ENCODE assay signal across 10 mouse cellular contexts in the genomic region with DNA sequence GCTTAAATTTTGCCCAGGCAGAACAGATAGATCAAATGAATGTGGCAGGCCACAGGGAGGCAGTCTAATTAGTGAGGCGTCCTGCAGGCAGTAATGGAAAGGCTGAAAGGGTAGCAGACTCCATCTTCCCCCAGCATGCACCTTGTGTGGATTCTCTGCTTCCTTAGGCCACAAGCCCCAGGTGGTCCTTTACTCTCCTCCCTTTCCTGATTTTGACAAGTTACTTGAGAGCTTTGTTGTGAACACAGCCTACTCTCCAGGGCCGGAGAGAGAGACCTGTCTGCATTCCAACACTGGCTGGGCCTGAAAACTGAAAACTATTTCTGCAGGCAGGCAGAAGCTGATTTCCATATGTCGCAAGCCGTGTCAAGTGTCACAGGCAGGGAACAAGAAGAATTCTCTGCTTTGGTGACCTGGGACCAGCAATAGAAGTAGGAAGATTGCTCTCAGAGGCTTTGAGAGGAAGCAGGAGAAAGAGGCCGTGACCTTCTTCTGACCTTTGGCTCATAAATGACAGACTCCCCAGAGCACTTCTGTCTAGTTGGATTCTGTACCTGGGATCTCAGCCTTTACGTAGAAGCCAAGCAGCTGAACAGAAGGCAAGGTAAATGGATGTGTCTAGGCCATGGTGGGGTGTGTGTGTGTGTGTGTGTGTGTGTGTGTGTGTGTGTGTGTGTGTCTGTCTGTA.
DNase-seq lines count a peak whose midpoint lies in the region; ATAC-seq lines count a peak whose summit lies in the region.
"Had no signal": no experiment of that assay in that cellular context is flagged by ENCODE, and none has a peak within 500 bp of the region (broad histone marks: within the 10 kb centered on the region; RNA-seq: fewer than 3 reads in every experiment).

No protein-coding gene starts in this region.

- H3K27me3 ChIP-seq in heart, embryonic 10.5 days (ENCODE audit: insufficient read depth, poor library complexity, severe bottlenecking): no peaks in the 10 kb centered on the region
- no peaks in the 10 kb centered on the region for H3K27me3 ChIP-seq in embryonic facial prominence, embryonic 13.5 days
- H3K27me3 ChIP-seq in midbrain, embryonic 11.5 days (ENCODE audit: control insufficient read depth, insufficient read depth, low read length): no peaks in the 10 kb centered on the region
- H3K27me3 ChIP-seq: CH12.LX; lung, embryonic 15.5 days had no signal

- no peaks in the 10 kb centered on the region for H3K36me3 ChIP-seq in heart, embryonic 10.5 days
- no peaks in the 10 kb centered on the region for H3K36me3 ChIP-seq in embryonic facial prominence, embryonic 13.5 days
- no peaks in the 10 kb centered on the region for H3K36me3 ChIP-seq in midbrain, embryonic 11.5 days (ENCODE audit: control insufficient read depth, insufficient read depth, low read length)
- H3K36me3 ChIP-seq: lung, embryonic 15.5 days had no signal

- 42% methylated on average over 6 of the region's 6 CpGs for WGBS in heart, embryonic 10.5 days
- WGBS in embryonic facial prominence, embryonic 13.5 days: 13% methylated on average over 6 of the region's 6 CpGs
- 21% methylated on average over 6 of the region's 6 CpGs for WGBS in midbrain, embryonic 11.5 days

- H3K4me2 ChIP-seq in embryonic facial prominence, embryonic 13.5 days: no peak overlapping the region
- H3K4me2 ChIP-seq in midbrain, embryonic 11.5 days: no peak overlapping the region
- H3K4me2 ChIP-seq: lung, embryonic 15.5 days had no signal

- no peak for DNase-seq in heart, embryonic 10.5 days (ENCODE audit: low spot score)
- no peak for DNase-seq in heart, postnatal 25 days (ENCODE audit: low spot score)
- DNase-seq in R1 (ENCODE audit: low read depth, low spot score): peak; percentile 2
- no peak for DNase-seq in midbrain, embryonic 11.5 days (ENCODE audit: low spot score, missing footprints)
- no peak for DNase-seq in spleen, postnatal 36 days (ENCODE audit: low spot score in 2 of 2)
- DNase-seq in lung, postnatal 36 days: no peak

- H3K9me3 ChIP-seq in heart, embryonic 10.5 days: no peaks in the 10 kb centered on the region
- H3K9me3 ChIP-seq in embryonic facial prominence, embryonic 13.5 days: no peaks in the 10 kb centered on the region
- H3K9me3 ChIP-seq in midbrain, embryonic 11.5 days (ENCODE audit: control insufficient read depth, low read length): no peaks in the 10 kb centered on the region
- H3K9me3 ChIP-seq: lung, embryonic 15.5 days had no signal

- ATAC-seq in embryonic facial prominence, embryonic 13.5 days (ENCODE audit: insufficient number of reproducible peaks, insufficient read depth, low FRiP score, low TSS enrichment, low read depth): no peak
- ATAC-seq in midbrain, embryonic 11.5 days (ENCODE audit: low FRiP score): peak; percentile 70
- no peak for ATAC-seq in megakaryocyte, adult 5-6 weeks (ENCODE audit: poor library complexity, severe bottlenecking)

- peaks cover 8% of the 10 kb centered on the region for H3K4me1 ChIP-seq in heart, embryonic 10.5 days
- H3K4me1 ChIP-seq in embryonic facial prominence, embryonic 13.5 days: peaks cover 10% of the 10 kb centered on the region
- H3K4me1 ChIP-seq in midbrain, embryonic 11.5 days (ENCODE audit: control insufficient read depth, insufficient read depth, low read length): peaks cover 6% of the 10 kb centered on the region; the same call in 1 of the 2 replicates

- H3K4me3 ChIP-seq in heart, embryonic 10.5 days: no peak overlapping the region
- no peak overlapping the region for H3K4me3 ChIP-seq in embryonic facial prominence, embryonic 13.5 days
- H3K4me3 ChIP-seq in midbrain, embryonic 11.5 days (ENCODE audit: low read depth, low read length): no peak overlapping the region
- H3K4me3 ChIP-seq: lung, embryonic 15.5 days had no signal

- intact Hi-C loops in heart, postnatal 25 days (cut with DNase I): no loop called here

- H3K27ac ChIP-seq in heart, embryonic 10.5 days: peak overlapping the region; percentile 53
- H3K27ac ChIP-seq in embryonic facial prominence, embryonic 13.5 days: peak overlapping the region; percentile 33; the same call in 1 of the 2 replicates
- no peak overlapping the region for H3K27ac ChIP-seq in midbrain, embryonic 11.5 days (ENCODE audit: low read depth, low read length)
- H3K27ac ChIP-seq: lung, embryonic 15.5 days had no signal

- no peak overlapping the region for H3K9ac ChIP-seq in embryonic facial prominence, embryonic 13.5 days
- no peak overlapping the region for H3K9ac ChIP-seq in midbrain, embryonic 11.5 days (ENCODE audit: low read length)
- H3K9ac ChIP-seq: lung, embryonic 15.5 days had no signal
